Mouse (Mus musculus) forebrain, embryonic 15.5 days (tissue): Measurements from ENCODE around the gene Dhx8. TPM values are rescaled to one million over a fixed set of nuclear protein-coding genes. Genes with fewer than 3 reads are reported as not detected.

Experiments
- ATAC-seq: fragments of 200-750 bp; cut with Nextera tagmentation; replicated peaks from 2 replicates; pipeline ENCODE4 v1.8.0; 2017; ENCODE audit warnings: mild to moderate bottlenecking, moderate TSS enrichment, moderate library complexity
- H3K27ac ChIP-seq: fragments of 300-500 bp; sonication (generic); replicated peaks from 2 replicates; pipeline ENCODE4 v1.5.1; 2015; ENCODE audit warnings: mild to moderate bottlenecking, inconsistent platforms
- H3K27me3 ChIP-seq: fragments of 300-500 bp; sonication (generic); 2 replicates; pipeline ENCODE4 v1.6.1; 2015; ENCODE audit warnings: inconsistent platforms
- H3K36me3 ChIP-seq: fragments of 300-500 bp; sonication (generic); 2 replicates; pipeline ENCODE4 v1.6.1; 2015; ENCODE audit warnings: mild to moderate bottlenecking, inconsistent platforms
- H3K4me1 ChIP-seq: fragments of 300-500 bp; sonication (generic); 2 replicates; pipeline ENCODE4 v1.6.1; 2015; ENCODE audit warnings: inconsistent platforms
- H3K4me2 ChIP-seq: fragments of 300-500 bp; sonication (generic); replicated peaks from 2 replicates; pipeline ENCODE4 v1.6.1; 2015; ENCODE audit warnings: mild to moderate bottlenecking, inconsistent platforms
- H3K4me3 ChIP-seq: fragments of 300-500 bp; sonication (generic); 2 replicates; pipeline ENCODE4 v1.5.1; 2015; ENCODE audit warnings: mild to moderate bottlenecking, inconsistent platforms
- H3K9ac ChIP-seq: fragments of 300-500 bp; sonication (generic); replicated peaks from 2 replicates; pipeline ENCODE4 v1.6.1; 2015; ENCODE audit warnings: mild to moderate bottlenecking, inconsistent platforms
- H3K9me3 ChIP-seq: fragments of 300-500 bp; sonication (generic); 2 replicates; pipeline ENCODE4 v1.6.1; 2016; ENCODE audit warnings: inconsistent platforms
- WGBS: fragments of 180-500 bp; shearing (Covaris S2); methylation state at CpG from one replicate; pipeline ENCODE4 v1.1.7; 2015; ENCODE audit warnings: mixed read lengths; 5-methylcytosine and 5-hydroxymethylcytosine counted together
- polyA plus RNA-seq: library from polyadenylated mRNA; unstranded; fragments of >200 nt; fragmentation: Nextera tagmentation; extraction: Ambion mirVana; gene quantifications from 2 replicates; pipeline ENCODE4 v1.2.1, GENCODE M21; 2015

The Dhx8 gene
- polyA plus RNA-seq, result 39.3 and 40.0 TPM in 2 replicates

DNA sequence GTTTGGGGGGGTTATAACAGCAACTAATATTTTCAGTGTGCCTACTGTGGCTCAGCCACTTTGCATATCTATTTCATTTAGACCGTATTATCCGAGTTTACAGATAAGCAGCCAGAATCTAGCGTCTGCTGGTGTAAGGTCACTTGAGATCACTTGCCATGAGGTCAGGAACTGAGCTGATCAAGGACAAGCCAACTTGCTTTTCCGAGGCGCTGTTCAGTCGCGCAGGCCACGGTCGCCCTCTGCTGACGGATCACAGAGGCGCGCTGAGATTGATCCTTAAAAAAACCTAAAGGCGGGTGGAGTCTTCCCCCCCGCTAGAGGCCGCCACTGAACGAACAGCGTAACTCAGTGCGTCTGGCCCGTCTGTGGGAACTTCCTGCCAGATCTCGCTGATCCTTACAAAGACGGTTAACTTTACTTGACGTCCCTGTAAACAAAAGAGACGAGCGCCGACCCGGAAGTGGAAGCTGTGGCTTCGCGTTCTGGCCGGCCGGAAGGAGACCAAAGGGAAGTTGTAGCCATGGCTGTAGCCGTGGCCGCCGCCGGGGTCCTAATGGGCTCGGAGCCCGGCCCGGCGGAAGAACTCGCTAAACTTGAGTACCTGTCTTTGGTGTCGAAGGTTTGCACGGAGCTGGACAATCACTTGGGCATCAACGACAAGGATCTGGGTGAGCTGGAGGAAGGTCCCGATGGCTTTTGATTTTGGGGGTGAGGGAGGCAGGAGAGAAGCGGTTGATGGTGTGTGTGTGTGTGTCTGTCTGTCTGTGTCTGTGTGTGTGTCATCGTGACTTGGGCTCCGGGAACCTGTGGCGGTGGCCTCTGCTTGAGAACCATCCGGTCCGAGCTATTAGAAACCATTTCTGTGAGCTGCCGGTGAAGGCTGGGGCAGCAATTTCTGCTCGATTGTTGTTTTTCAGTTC is at the start of gene Dhx8:
Gene Dhx8, plus strand, starts transcription at position 402 of the 923 bp plus-strand sequence.
- peaks cover 15% of the 10 kb centered on the region for H3K4me1 ChIP-seq
- peaks cover 27% of the 10 kb centered on the region for H3K36me3 ChIP-seq
- no peaks in the 10 kb centered on the region for H3K27me3 ChIP-seq
- H3K9me3 ChIP-seq, result no peaks in the 10 kb centered on the region
- H3K4me2 ChIP-seq, result peak within 1 kb of the TSS; percentile 77
- H3K27ac ChIP-seq, result peak within 1 kb of the TSS; percentile 78
- under 1% methylated on average over 51 of the region's 51 CpGs for WGBS
- peak; percentile 98 for ATAC-seq
- H3K4me3 ChIP-seq, result peak within 1 kb of the TSS; percentile 89
- peak within 1 kb of the TSS; percentile 83 for H3K9ac ChIP-seq

GRCm38 (mm10) chr11:101687351-101688301 is 45.1 kb upstream of the Dhx8 start:
- peak; percentile 77 for ATAC-seq

GRCm38 (mm10) chr11:101689701-101690113 is 43.0 kb upstream of the Dhx8 start:
- Histone ChIP-seq H3K36me3 (no peaks in the 10 kb centered on the region), H3K27ac (peak overlapping the region; percentile 91), H3K4me3 (no peak overlapping the region), H3K4me1 (peaks cover 50% of the 10 kb centered on the region), H3K9me3 (no peaks in the 10 kb centered on the region), H3K27me3 (no peaks in the 10 kb centered on the region), H3K9ac (no peak overlapping the region), H3K4me2 (no peak overlapping the region; the same call in 1 of the 2 replicates)
- ATAC-seq, result peak; percentile 91
- 24% methylated on average over 10 of the region's 10 CpGs for WGBS

More at GRCm38 (mm10) chr11:101687351-101688301, 45.1 kb upstream of the Dhx8 start:
- no peak overlapping the region for H3K4me3 ChIP-seq
- 36% methylated on average over 13 of the region's 13 CpGs for WGBS
- H3K27ac ChIP-seq, result peak overlapping the region; percentile 91
- no peaks in the 10 kb centered on the region for H3K36me3 ChIP-seq
- H3K4me1 ChIP-seq, result peaks cover 50% of the 10 kb centered on the region
- 0 out of 2 replicates have a peak overlapping the region, but pooled peaks have one; percentile 28 for H3K9ac ChIP-seq
- peak overlapping the region; percentile 23 for H3K4me2 ChIP-seq
- H3K27me3 ChIP-seq, result no peaks in the 10 kb centered on the region
- H3K9me3 ChIP-seq, result no peaks in the 10 kb centered on the region

DNA sequence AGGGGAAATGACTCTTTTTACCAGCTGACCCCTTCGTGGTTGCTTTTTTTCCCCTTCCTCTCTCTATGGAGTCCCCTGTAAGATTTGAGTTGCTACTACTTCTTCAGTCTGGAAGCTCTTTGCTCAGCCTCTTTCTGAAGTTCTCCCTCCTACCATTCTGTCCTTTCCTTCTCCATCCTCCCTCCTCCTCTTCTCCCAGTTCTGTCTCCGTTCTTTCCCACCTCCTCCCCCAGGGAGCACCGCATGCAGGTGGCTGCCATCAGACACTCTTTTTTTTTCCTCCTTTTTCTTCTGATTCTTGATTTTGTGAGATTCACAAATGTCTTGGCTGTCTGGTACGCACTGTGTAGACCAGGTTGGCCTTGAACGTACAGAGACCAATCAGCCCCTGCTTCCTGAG is 42.4 kb upstream of the Dhx8 start:
- peak overlapping the region; percentile 91 for H3K27ac ChIP-seq
- H3K9ac ChIP-seq, result no peak overlapping the region
- H3K4me2 ChIP-seq, result no peak overlapping the region
- no peaks in the 10 kb centered on the region for H3K9me3 ChIP-seq
- no peaks in the 10 kb centered on the region for H3K36me3 ChIP-seq
- WGBS, result 61% methylated on average over 5 of the region's 5 CpGs
- no peak overlapping the region for H3K4me3 ChIP-seq
- ATAC-seq, result no peak
- H3K4me1 ChIP-seq, result peaks cover 54% of the 10 kb centered on the region
- H3K27me3 ChIP-seq, result no peaks in the 10 kb centered on the region

- H3K9ac ChIP-seq, result peak overlapping the region; percentile 23
- H3K4me3 ChIP-seq, result peak overlapping the region; percentile 27
- peak overlapping the region; percentile 95 for H3K27ac ChIP-seq
- H3K4me2 ChIP-seq, result peak overlapping the region; percentile 44
- no peaks in the 10 kb centered on the region for H3K36me3 ChIP-seq
- ATAC-seq, result peak; percentile 93
- H3K27me3 ChIP-seq, result no peaks in the 10 kb centered on the region
- peaks cover 45% of the 10 kb centered on the region for H3K4me1 ChIP-seq
- no peaks in the 10 kb centered on the region for H3K9me3 ChIP-seq
- under 1% methylated on average over 20 of the region's 20 CpGs for WGBS
Observed at GRCm38 (mm10) chr11:101695906-101696661, 36.6 kb upstream of the Dhx8 start.

GRCm38 (mm10) chr11:101697156-101697861 is 35.4 kb upstream of the Dhx8 start:
- Histone ChIP-seq H3K27ac (peak overlapping the region; percentile 95), H3K36me3 (no peaks in the 10 kb centered on the region), H3K4me3 (no peak overlapping the region), H3K27me3 (no peaks in the 10 kb centered on the region), H3K4me1 (peaks cover 40% of the 10 kb centered on the region), H3K9ac (no peak overlapping the region), H3K9me3 (no peaks in the 10 kb centered on the region), H3K4me2 (no peak overlapping the region)
- no peak for ATAC-seq
- WGBS, result 94% methylated on average over 9 of the region's 9 CpGs

GRCm38 (mm10) chr11:101698114-101698513 is 34.6 kb upstream of the Dhx8 start:
- no peak overlapping the region for H3K9ac ChIP-seq
- H3K4me3 ChIP-seq, result no peak overlapping the region
- H3K4me1 ChIP-seq, result peaks cover 40% of the 10 kb centered on the region
- no peaks in the 10 kb centered on the region for H3K36me3 ChIP-seq
- no peak overlapping the region for H3K4me2 ChIP-seq
- peak overlapping the region; percentile 95 for H3K27ac ChIP-seq
- ATAC-seq, result no peak
- no peaks in the 10 kb centered on the region for H3K27me3 ChIP-seq
- no peaks in the 10 kb centered on the region for H3K9me3 ChIP-seq

DNA sequence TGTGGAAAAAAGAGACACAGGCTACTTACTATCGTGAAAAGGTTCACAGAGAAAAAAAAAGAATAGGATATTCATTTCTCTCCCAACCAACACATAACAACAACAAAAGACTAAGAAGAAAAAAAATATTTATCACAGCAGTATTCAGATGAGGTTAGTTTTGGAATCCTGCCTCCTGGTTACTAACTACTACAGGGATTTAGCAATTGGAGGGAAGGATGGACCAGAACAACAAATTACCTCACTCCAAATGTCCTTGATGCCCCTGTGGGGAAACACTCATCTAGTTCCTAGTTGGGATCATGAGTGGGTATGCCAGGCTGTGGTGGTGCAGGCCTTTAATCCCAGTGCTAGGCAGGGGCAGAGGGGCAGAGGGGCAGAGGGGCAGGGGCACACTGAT is 33.2 kb upstream of the Dhx8 start:
- WGBS, result 78% methylated on average over 1 of the region's 1 CpGs
- Histone ChIP-seq H3K27me3 (no peaks in the 10 kb centered on the region), H3K27ac (no peak overlapping the region; the same call in 1 of the 2 replicates)

GRCm38 (mm10) chr11:101699991-101700390 is 32.7 kb upstream of the Dhx8 start:
- Histone ChIP-seq H3K4me2 (no peak overlapping the region), H3K4me1 (peaks cover 40% of the 10 kb centered on the region), H3K27ac (peak overlapping the region; percentile 56; the same call in 1 of the 2 replicates), H3K9ac (no peak overlapping the region), H3K9me3 (no peaks in the 10 kb centered on the region), H3K36me3 (no peaks in the 10 kb centered on the region), H3K27me3 (no peaks in the 10 kb centered on the region), H3K4me3 (no peak overlapping the region)
- WGBS, result 70% methylated on average over 7 of the region's 7 CpGs
- ATAC-seq, result no peak

More for the DNA sequence above, 33.2 kb upstream of the Dhx8 start:
- no peak for ATAC-seq
- no peaks in the 10 kb centered on the region for H3K36me3 ChIP-seq
- no peak overlapping the region for H3K4me3 ChIP-seq
- no peaks in the 10 kb centered on the region for H3K9me3 ChIP-seq
- H3K4me2 ChIP-seq, result no peak overlapping the region
- peaks cover 40% of the 10 kb centered on the region for H3K4me1 ChIP-seq
- no peak overlapping the region for H3K9ac ChIP-seq

DNA sequence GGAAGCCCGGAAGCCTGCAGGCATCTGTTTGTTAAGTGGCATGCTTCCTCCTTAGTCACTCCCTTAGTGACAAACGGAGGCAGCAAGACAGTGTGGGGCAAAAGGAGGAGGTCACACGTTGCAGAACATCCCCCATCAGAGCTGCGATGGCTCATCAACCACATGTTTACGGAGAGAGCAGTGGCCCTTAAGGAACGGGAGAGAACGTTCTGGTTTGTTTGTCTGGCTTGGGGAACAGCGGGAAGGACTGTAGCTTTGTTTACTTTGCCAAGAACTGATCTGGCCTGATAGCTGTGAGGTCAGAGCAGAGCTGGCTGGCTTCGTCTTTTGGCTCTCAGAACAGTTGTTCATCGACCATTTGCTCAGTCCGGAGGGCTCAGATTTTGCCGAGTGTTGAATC is 32.3 kb upstream of the Dhx8 start:
- peak overlapping the region; percentile 56; the same call in 1 of the 2 replicates for H3K27ac ChIP-seq
- no peaks in the 10 kb centered on the region for H3K27me3 ChIP-seq
- H3K9ac ChIP-seq, result no peak overlapping the region
- H3K9me3 ChIP-seq, result no peaks in the 10 kb centered on the region
- H3K4me1 ChIP-seq, result peaks cover 35% of the 10 kb centered on the region
- ATAC-seq, result no peak
- whole genome bisulfite sequencing, result 58% methylated on average over 12 of the region's 12 CpGs
- H3K36me3 ChIP-seq, result no peaks in the 10 kb centered on the region
- H3K4me2 ChIP-seq, result no peak overlapping the region
- no peak overlapping the region for H3K4me3 ChIP-seq

- Histone ChIP-seq H3K27ac (peak overlapping the region; percentile 77), H3K4me1 (peaks cover 11% of the 10 kb centered on the region), H3K9ac (no peak overlapping the region), H3K4me3 (no peak overlapping the region), H3K27me3 (no peaks in the 10 kb centered on the region), H3K4me2 (no peak overlapping the region), H3K9me3 (no peaks in the 10 kb centered on the region), H3K36me3 (no peaks in the 10 kb centered on the region)
- 54% methylated on average over 5 of the region's 5 CpGs for WGBS
- no peak for ATAC-seq
Observed at GRCm38 (mm10) chr11:101704081-101704480, 28.6 kb upstream of the Dhx8 start.
